Mouse (Mus musculus) liver, embryonic 16.5 days (tissue): ENCODE data around the gene D730048I06Rik. TPM values are rescaled to one million over a fixed set of nuclear protein-coding genes. Genes with fewer than 3 reads are reported as not detected.
"Not testable (repeated sequence)": the region's sequence is repeated elsewhere in the genome, so short reads cannot be mapped to it uniquely, and the experiment has no call there.

Experiments used
- ATAC-seq: fragments of 200-750 bp; cut with Nextera tagmentation; 2 replicates; pipeline ENCODE4 v1.8.0; 2017; ENCODE audit warnings: low read depth, mild to moderate bottlenecking, moderate number of reproducible peaks, moderate library complexity
- H3K27ac ChIP-seq: fragments of 300-500 bp; sonication (generic); 2 replicates; pipeline ENCODE4 v1.5.1; 2014; ENCODE audit warnings: mild to moderate bottlenecking, low read length
- H3K27me3 ChIP-seq: fragments of 300-500 bp; sonication (generic); 2 replicates; pipeline ENCODE4 v1.6.1; 2014; ENCODE audit warnings: low read depth, low read length, mixed read lengths; ENCODE audit not compliant: control insufficient read depth, insufficient read depth
- H3K36me3 ChIP-seq: fragments of 300-500 bp; sonication (generic); 2 replicates; pipeline ENCODE4 v1.6.1; 2014; ENCODE audit warnings: mild to moderate bottlenecking; ENCODE audit not compliant: control insufficient read depth, insufficient read depth
- H3K4me1 ChIP-seq: fragments of 300-500 bp; sonication (generic); 2 replicates; pipeline ENCODE4 v1.6.1; 2014; ENCODE audit warnings: low read depth, low read length, mixed read lengths; ENCODE audit not compliant: control insufficient read depth
- H3K4me2 ChIP-seq: fragments of 300-500 bp; sonication (generic); 2 replicates; pipeline ENCODE4 v1.6.1; 2014; ENCODE audit warnings: low read depth, low read length, mixed read lengths
- H3K4me3 ChIP-seq: fragments of 300-500 bp; sonication (generic); 2 replicates; pipeline ENCODE4 v1.5.1; 2014; ENCODE audit warnings: low read depth, mild to moderate bottlenecking, low read length
- H3K9ac ChIP-seq: fragments of 300-500 bp; sonication (generic); 2 replicates; pipeline ENCODE4 v1.6.1; 2014; ENCODE audit warnings: low read depth, low read length
- H3K9me3 ChIP-seq: fragments of 300-500 bp; sonication (generic); replicated peaks from 2 replicates; pipeline ENCODE4 v1.6.1; 2016; ENCODE audit warnings: low read length; ENCODE audit not compliant: control insufficient read depth
- WGBS: fragments of 180-500 bp; shearing (Covaris S2); extraction: QIAGEN DNeasy Blood & Tissue Kit; methylation state at CpG from one replicate; pipeline ENCODE4 v1.1.7; 2014; ENCODE audit not compliant: insufficient replicate concordance; 5-methylcytosine and 5-hydroxymethylcytosine counted together
- polyA plus RNA-seq: library from polyadenylated mRNA; unstranded; fragments of >200 nt; fragmentation: Nextera tagmentation; extraction: Ambion mirVana; gene quantifications from 2 replicates; pipeline ENCODE4 v1.2.1, GENCODE M21; 2015

D730048I06Rik gene
- not detected in 2 replicates for polyA plus RNA-seq

GRCm38 (mm10) chr9:35790001-35790400 lies at the start of gene D730048I06Rik, which contains the start of gene Gm27235:
Gene D730048I06Rik, minus strand, starts transcription at chr9:35790112.
Gene Gm27235, minus strand, starts transcription at chr9:35790101.
- Histone ChIP-seq H3K4me1 (no peaks in the 10 kb centered on the region), H3K9me3 (no peaks in the 10 kb centered on the region), H3K36me3 (no peaks in the 10 kb centered on the region), H3K4me3 (no peak within 1 kb of the TSS), H3K4me2 (no peak within 1 kb of the TSS), H3K27ac (no peak within 1 kb of the TSS), H3K27me3 (no peaks in the 10 kb centered on the region), H3K9ac (no peak within 1 kb of the TSS)
- WGBS, result 67% methylated on average over 3 of the region's 3 CpGs
- ATAC-seq, result no peak

- not testable (repeated sequence) for H3K9me3 ChIP-seq, H3K9ac ChIP-seq, H3K27me3 ChIP-seq, H3K4me1 ChIP-seq, H3K36me3 ChIP-seq, H3K4me2 ChIP-seq, H3K27ac ChIP-seq, ATAC-seq, H3K4me3 ChIP-seq
- 84% methylated on average over 15 of the region's 15 CpGs for WGBS
These were observed 28.0 kb upstream of the D730048I06Rik start for GRCm38 (mm10) chr9:35817881-35818280.

- no peak for ATAC-seq
- Histone ChIP-seq H3K4me2 (no peak overlapping the region), H3K36me3 (no peaks in the 10 kb centered on the region), H3K9ac (no peak overlapping the region), H3K9me3 (no peaks in the 10 kb centered on the region), H3K27ac (no peak overlapping the region), H3K27me3 (no peaks in the 10 kb centered on the region), H3K4me1 (no peaks in the 10 kb centered on the region), H3K4me3 (no peak overlapping the region)
These were observed 8.2 kb upstream of the D730048I06Rik start for GRCm38 (mm10) chr9:35798146-35798545.

GRCm38 (mm10) chr9:35778009-35778408 lies 11.9 kb downstream of the D730048I06Rik start, which contains the start of gene Gm17727:
Gene Gm17727, minus strand, starts transcription at chr9:35778109.
- no peak within 1 kb of the TSS for H3K27ac ChIP-seq
- no peak for ATAC-seq
- H3K9me3 ChIP-seq, result no peaks in the 10 kb centered on the region
- no peak within 1 kb of the TSS for H3K4me2 ChIP-seq
- WGBS, result 39% methylated on average over 3 of the region's 3 CpGs
- H3K9ac ChIP-seq, result no peak within 1 kb of the TSS
- no peak within 1 kb of the TSS for H3K4me3 ChIP-seq
- H3K27me3 ChIP-seq, result no peaks in the 10 kb centered on the region
- no peaks in the 10 kb centered on the region for H3K36me3 ChIP-seq
- no peaks in the 10 kb centered on the region for H3K4me1 ChIP-seq

- H3K4me1 ChIP-seq, result no peaks in the 10 kb centered on the region
- H3K27ac ChIP-seq, result no peak overlapping the region
- H3K36me3 ChIP-seq, result no peaks in the 10 kb centered on the region
- no peak overlapping the region for H3K9ac ChIP-seq
- no peak overlapping the region for H3K4me3 ChIP-seq
- H3K27me3 ChIP-seq, result no peaks in the 10 kb centered on the region
- no peak for ATAC-seq
- no peaks in the 10 kb centered on the region for H3K9me3 ChIP-seq
- H3K4me2 ChIP-seq, result no peak overlapping the region
These were observed 33.1 kb downstream of the D730048I06Rik start for GRCm38 (mm10) chr9:35756843-35757242.

- Histone ChIP-seq H3K4me2 (no peak within 1 kb of the TSS), H3K4me1 (no peaks in the 10 kb centered on the region), H3K36me3 (no peaks in the 10 kb centered on the region), H3K9ac (no peak within 1 kb of the TSS), H3K9me3 (no peaks in the 10 kb centered on the region; the same call in 1 of the 2 replicates), H3K27ac (no peak within 1 kb of the TSS), H3K4me3 (no peak within 1 kb of the TSS), H3K27me3 (no peaks in the 10 kb centered on the region)
- ATAC-seq, result no peak
These were observed 49.2 kb downstream of the D730048I06Rik start, which contains the start of gene Gm17677 for GRCm38 (mm10) chr9:35740749-35741148. Gene Gm17677, plus strand, starts transcription at chr9:35741049.

Other genes starting within 250 kb of the D730048I06Rik start
- gene Ddx25, start 231.6 kb downstream of the D730048I06Rik start, polyA plus RNA-seq, result 0.14 and 0.18 TPM in 2 replicates
- gene Pus3, start 231.5 kb downstream of the D730048I06Rik start, polyA plus RNA-seq, result 5.2 and 5.8 TPM in 2 replicates
- 0.05 and 0.09 TPM in 2 replicates for gene Pate2, start 219.8 kb downstream of the D730048I06Rik start, polyA plus RNA-seq
- gene Hyls1, start 219.7 kb downstream of the D730048I06Rik start, polyA plus RNA-seq, result 9.0 and 9.4 TPM in 2 replicates
- gene Pate4, start 178.2 kb downstream of the D730048I06Rik start, polyA plus RNA-seq, result not detected in 2 replicates
- not detected in 2 replicates for gene Pate3, start 141.9 kb downstream of the D730048I06Rik start, polyA plus RNA-seq
- not detected in 2 replicates for gene Pate1, start 102.7 kb downstream of the D730048I06Rik start, polyA plus RNA-seq
- not detected in 2 replicates for gene Gm17677, start 49.1 kb downstream of the D730048I06Rik start, polyA plus RNA-seq
- gene Gm17727, start 12.0 kb downstream of the D730048I06Rik start, polyA plus RNA-seq, result not detected in 2 replicates
- not detected in 2 replicates for gene Gm27235, start within 50 bp of the D730048I06Rik start, polyA plus RNA-seq
- gene 9230110F15Rik, start 54.0 kb upstream of the D730048I06Rik start, polyA plus RNA-seq, result not detected in 2 replicates
- not detected in 2 replicates for gene 9230113P08Rik, start 118.3 kb upstream of the D730048I06Rik start, polyA plus RNA-seq